Mouse (Mus musculus) hematopoietic stem cell, adult 5-6 weeks (primary cell): ENCODE measurements around the gene Tmub1. TPM values are rescaled to one million over a fixed set of nuclear protein-coding genes. Genes with fewer than 3 reads are reported as not detected.

ENCODE experiments used
- ATAC-seq, 2 experiments: fragments of 125-278 bp in 1 of 2; replicated peaks in 1 of 2; 2 replicates each; pipeline ENCODE4 v1.8.0; 2016 to 2017; ENCODE audit warnings: inconsistent platforms in 2 of 2, mild to moderate bottlenecking in 2 of 2, moderate number of reproducible peaks in 2 of 2, low read depth in 1 of 2, moderate TSS enrichment in 1 of 2; ENCODE audit not compliant: low FRiP score in 2 of 2, poor library complexity in 2 of 2, severe bottlenecking in 2 of 2, insufficient read depth in 1 of 2, low TSS enrichment in 1 of 2
- total RNA-seq: library from RNA; stranded (forward); fragments of 172-1452, 232-1000 nt; gene quantifications from 2 replicates; pipeline ENCODE4 v1.2.3, GENCODE M21; 2017

Tmub1 gene
- total RNA-seq, 1 experiment from 2014 or later, result 16.1 TPM

DNA sequence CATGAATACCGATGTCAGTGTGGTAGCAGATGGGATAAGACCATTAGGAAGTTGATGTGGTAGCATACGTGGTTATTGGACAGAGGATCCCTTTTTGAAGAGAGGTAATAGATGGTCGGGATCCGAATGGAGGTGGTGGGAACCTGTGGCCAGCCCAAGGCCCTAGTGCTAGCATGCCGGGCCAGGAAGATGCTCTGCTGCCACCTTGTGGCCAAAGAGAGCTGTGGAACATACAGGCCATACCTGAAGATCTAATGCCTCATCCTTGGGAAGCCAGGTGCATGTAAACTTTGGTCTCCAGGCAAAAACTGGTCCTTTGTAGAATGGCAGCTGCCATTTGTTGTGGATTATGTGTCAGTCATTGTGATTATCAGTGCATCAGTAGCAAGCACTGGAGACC, 22.9 kb upstream of the Tmub1 start:
- ATAC-seq, result peak; percentile 67 to 68; a peak in 3 of 4 replicates

DNA sequence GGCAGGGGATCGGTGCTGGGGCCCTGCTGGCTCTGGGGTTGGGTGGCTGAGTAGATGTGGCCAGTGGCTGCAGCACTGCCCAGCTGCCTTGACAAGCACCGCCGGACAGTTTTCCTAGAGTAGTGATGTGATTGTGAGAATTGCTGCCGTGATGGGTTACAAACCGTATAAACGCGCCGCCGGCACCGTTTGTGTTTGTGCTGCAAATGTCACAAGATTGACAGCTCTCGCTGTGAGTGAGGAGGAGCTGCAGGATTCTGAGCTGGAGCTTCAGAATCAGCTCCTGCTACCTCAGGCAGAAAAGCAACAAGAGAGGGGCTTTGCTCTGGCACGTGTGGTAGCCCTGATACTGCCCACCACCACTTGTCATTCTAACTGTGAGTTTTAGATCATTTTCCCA, 19.1 kb upstream of the Tmub1 start:
- no peak for ATAC-seq

DNA sequence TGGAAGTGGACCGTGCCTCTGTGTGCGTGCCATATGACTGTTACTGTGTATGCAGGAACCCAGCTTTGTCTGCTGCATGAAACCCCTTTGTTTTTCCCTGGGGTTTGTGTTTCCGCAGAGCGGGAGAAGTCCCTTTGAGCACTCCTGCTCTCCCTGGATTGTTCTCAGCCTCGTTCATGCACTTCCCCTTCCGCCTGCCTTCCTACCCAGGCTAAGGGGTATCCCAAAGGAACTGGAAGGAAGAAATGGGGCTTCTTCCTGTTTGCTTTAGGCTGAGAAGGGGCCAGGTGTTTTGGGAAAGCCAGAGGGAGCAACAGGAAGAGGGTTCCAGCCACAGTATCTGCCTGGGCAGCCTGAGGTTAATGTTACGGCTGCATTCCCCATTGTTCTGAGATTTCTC, 8.0 kb upstream of the Tmub1 start:
- no peak for ATAC-seq

- no peak for ATAC-seq
Measured at GRCm38 (mm10) chr5:24455076-24455475, 7.4 kb upstream of the Tmub1 start.

- ATAC-seq, result no peak
Measured at GRCm38 (mm10) chr5:24453985-24454303, 6.3 kb upstream of the Tmub1 start.

GRCm38 (mm10) chr5:24453283-24453984, 5.8 kb upstream of the Tmub1 start:
- ATAC-seq, result no peak

DNA sequence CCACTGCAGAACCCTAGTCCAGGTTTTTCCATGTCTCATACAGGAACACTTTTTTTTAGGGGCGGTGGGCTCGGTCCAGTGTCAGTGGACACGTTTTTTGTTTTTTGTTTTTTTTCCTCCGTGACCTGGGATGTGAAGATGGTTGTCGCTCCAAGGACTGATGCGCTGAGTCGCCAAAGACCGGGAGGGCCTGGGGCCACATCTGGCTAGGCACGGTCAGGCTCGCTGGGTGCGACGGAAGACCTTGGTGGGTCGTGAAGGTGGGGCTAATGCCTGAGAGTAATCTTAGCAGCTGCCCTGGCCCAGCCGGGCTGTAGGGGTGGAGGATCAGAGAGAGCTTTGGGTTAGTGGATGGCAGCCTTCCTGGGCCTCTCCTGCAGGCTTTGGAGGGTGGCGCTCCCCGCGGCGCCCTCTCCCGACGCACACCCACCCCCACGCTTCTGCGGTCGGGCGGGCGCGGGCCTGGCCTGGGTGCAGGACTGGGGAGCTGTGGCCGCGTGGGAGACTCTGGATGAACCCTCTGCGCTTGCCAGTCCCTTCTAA, 5.1 kb upstream of the Tmub1 start:
- ATAC-seq, result peak; percentile 18 to 23; a peak in 2 of 4 replicates

- no peak for ATAC-seq
Measured at GRCm38 (mm10) chr5:24452030-24452690, 4.5 kb upstream of the Tmub1 start, which contains the start of gene Agap3. TSS of gene Agap3 (plus strand) at chr5:24452177.

GRCm38 (mm10) chr5:24451264-24452029, 3.8 kb upstream of the Tmub1 start:
- peak; percentile 72 to 81 for ATAC-seq

GRCm38 (mm10) chr5:24446630-24447029, 1.0 kb downstream of the Tmub1 start:
- no peak for ATAC-seq

DNA sequence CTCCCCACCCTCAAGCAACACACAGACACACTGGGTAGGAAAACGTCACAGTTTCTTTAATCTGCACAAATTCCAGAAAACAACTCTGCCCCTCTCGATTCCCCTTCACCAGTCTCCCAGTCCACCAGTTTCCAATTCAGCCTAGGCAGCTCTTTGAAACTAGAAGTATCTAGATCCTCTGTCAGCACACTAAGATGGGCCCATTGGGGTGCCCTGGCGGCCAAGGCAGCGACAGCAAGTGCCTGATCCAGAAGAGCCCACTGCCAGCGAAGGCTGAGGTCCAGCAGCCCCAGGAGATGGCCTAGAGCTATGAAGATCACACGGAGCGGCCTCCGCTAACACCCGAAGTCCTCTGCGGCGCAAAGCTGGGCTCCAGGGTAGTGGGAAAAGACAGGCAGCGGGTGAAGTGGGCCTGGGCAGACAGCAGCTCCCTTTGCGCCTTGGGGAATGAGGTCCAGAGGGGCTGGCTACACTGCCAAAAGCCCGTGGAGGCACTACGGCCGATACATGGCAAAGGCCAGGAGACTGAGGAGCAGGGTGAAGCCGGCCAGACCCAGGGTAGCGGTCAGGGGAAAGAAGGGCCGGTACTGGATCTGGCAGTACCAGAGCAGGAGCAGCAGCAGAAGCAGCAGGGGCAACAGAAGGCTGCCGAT, 2.1 kb downstream of the Tmub1 start:
- ATAC-seq, result no peak

- peak; percentile 56 to 73 for ATAC-seq
Measured at GRCm38 (mm10) chr5:24444746-24445427, 2.8 kb downstream of the Tmub1 start, which contains the start of gene Fastk. TSS of gene Fastk (minus strand) at chr5:24445287.

DNA sequence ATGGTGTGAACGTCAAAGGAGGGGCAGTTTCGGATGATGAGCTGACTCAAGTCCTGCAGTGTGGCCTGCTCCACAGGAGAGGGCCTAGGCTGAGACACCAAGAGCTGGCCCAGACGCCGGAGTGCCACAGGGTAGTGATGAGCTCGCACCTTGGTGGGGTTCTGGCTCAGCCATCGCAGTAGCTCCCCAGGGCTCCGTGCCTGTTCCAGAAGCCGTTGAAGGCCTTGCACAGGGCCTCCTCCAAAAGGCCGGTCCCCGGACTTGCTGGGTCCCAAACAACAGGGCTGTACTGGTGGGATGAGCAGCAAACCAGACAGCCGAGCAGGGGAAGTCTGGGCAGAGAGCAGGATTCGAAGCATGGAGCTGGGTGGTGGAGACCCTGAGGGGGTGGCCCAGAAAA, 3.7 kb downstream of the Tmub1 start:
- ATAC-seq, result no peak

- ATAC-seq, result no peak
Measured at GRCm38 (mm10) chr5:24443204-24443603, 4.5 kb downstream of the Tmub1 start.

GRCm38 (mm10) chr5:24442029-24442428, 5.6 kb downstream of the Tmub1 start:
- no peak for ATAC-seq

GRCm38 (mm10) chr5:24441187-24441586, 6.5 kb downstream of the Tmub1 start:
- ATAC-seq, result no peak

DNA sequence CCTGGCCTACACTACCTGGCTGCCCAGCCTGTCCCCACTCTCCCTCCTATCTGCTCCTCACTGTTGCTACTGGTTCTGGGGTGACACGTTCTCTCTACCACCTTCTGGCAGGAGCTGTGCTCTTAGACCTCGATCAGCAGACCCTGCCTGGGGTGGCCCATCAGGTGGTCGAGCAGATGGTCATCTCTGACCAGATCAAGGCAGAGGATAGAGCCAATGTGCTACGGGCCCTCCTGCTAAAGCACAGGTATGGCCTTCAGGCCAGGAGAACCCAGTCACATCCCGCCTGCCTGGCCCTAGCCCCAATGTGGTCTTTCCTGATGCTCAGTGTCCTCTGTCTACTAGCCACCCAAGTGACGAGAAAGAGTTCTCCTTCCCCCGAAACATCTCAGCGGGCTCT, 13.7 kb downstream of the Tmub1 start:
- no peak for ATAC-seq
